Mouse (Mus musculus): ENCODE results near the gene Phlda2.

- TF ChIP-seq ZMIZ1 (IDR thresholded peaks at IDR 0.05; ENCODE audit: low read depth, low read length) (no peak), NRF1 (IDR thresholded peaks at IDR 0.05; ENCODE audit: low read depth, low read length) (no peak), ZC3H11A (IDR thresholded peaks at IDR 0.05; ENCODE audit: low read depth, low read length) (no peak), CTCF (conservative IDR thresholded peaks at IDR 0.05 in 1 of 2, IDR thresholded peaks at IDR 0.05 in 1 of 2; ENCODE audit: low read depth in 2 of 2, low read length in 2 of 2) (no peak), MEF2A (IDR thresholded peaks at IDR 0.05; ENCODE audit: borderline replicate concordance, low read depth, low read length) (no peak), POLR2AphosphoS2 (IDR thresholded peaks at IDR 0.05; ENCODE audit: low read depth, low read length) (no peak), MYC (IDR thresholded peaks at IDR 0.05; ENCODE audit: low read depth, low read length) (no peak), TCF12 (IDR thresholded peaks at IDR 0.05; ENCODE audit: low read depth, low read length) (no peak), POLR2A (IDR thresholded peaks at IDR 0.05; ENCODE audit: low read depth, low read length) (no peak), USF2 (conservative IDR thresholded peaks at IDR 0.05; ENCODE audit: low read depth, low read length) (no peak), MAX (IDR thresholded peaks at IDR 0.05; ENCODE audit: low read length) (no peak)
These were observed 3.3 kb upstream of the Phlda2 start for GRCm38 (mm10) chr7:143506271-143506670.

All from CH12.LX (cell line).